Mouse (Mus musculus): ENCODE measurements around the gene Eftud2.

- peak; percentile 98 for TF ChIP-seq CTCF (IDR thresholded peaks at IDR 0.05; ENCODE audit: low read depth)
- no peak for TF ChIP-seq EP300 (IDR thresholded peaks at IDR 0.05; ENCODE audit: low read depth)
Observed at GRCm38 (mm10) chr11:102893015-102893651, 12.3 kb upstream of the Eftud2 start.
